Mouse (Mus musculus): ENCODE data around the gene Atp2b2.
"Not testable (repeated sequence)": the region's sequence is repeated elsewhere in the genome, so short reads cannot be mapped to it uniquely, and the experiment has no call there.

Atp2b2 gene

DNA sequence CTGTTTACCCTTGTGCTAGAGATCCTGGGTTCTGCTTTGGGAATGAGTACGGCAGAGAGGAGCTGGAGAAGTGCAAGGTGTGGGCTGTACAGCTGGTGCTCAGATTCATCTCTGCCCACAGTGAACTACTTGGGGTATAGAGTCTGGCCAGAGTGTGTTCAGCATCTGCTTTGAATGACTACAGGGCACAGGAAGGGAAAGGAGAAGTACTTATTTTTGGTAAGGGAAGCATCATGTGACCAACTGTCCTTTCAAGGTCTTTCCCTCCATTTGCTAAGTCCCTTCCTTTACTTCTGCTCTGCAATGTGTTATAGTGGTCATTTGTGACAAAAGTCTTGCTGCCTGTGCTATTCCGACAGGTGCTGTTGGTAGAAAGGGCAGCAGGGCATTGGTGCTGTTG lies 328.1 kb downstream of the Atp2b2 start:
- CTCF ChIA-PET: interaction anchor here (1.1 kb wide), 1 partner anchor 19 kb away, joined by 3 read pairs; no protein-coding TSS in a partner anchor

DNA sequence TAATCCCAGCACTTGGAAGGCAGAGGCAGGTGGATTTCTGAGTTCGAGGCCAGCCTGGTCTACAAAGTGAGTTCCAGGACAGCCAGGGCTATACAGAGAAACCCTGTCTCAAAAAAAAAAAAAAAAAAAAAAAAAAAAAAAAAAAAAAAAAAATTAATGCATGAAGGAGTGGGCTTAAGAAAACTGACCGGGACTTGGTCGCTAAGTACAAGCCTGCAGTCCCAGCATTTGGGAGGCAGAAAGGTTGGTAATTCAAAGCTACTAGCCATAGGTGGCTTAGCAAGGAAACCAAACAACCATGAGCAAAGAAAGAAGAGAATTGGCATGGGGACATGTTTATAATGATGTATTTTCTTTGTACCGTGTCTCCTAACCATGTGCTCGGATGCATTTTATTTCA lies 329.0 kb downstream of the Atp2b2 start:
- CTCF ChIA-PET: not testable (repeated sequence)

DNA sequence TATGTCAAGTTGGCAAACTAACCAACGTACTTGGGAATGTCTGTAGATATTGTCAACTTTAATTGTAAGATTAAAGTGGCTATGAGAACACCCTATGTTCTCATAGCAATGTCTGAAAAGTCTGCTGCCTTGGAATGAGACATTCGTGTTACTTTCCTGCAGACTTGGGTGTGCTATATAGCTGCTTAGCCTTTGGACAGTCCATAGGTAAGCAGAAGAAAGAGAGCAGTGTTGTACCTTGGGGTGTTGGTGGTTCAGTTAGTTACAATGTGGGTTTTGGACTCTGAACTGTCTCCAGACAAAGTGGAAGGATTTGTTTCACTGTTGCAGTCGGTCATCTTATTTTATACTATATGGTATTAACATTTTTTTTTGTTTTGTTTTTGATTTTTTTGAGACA lies 329.7 kb downstream of the Atp2b2 start:
- CTCF ChIA-PET: interaction anchor here (0.6 kb wide), 2 partner anchors 76 to 485 kb away, joined by 3 to 5 read pairs; no protein-coding TSS in a partner anchor

GRCm38 (mm10) chr6:113697222-113698205 lies 344.9 kb downstream of the Atp2b2 start:
- CTCF ChIA-PET: interaction anchor here (0.7 to 0.8 kb wide), 2 partner anchors 35 to 90 kb away, joined by 3 to 5 read pairs; no protein-coding TSS in a partner anchor

DNA sequence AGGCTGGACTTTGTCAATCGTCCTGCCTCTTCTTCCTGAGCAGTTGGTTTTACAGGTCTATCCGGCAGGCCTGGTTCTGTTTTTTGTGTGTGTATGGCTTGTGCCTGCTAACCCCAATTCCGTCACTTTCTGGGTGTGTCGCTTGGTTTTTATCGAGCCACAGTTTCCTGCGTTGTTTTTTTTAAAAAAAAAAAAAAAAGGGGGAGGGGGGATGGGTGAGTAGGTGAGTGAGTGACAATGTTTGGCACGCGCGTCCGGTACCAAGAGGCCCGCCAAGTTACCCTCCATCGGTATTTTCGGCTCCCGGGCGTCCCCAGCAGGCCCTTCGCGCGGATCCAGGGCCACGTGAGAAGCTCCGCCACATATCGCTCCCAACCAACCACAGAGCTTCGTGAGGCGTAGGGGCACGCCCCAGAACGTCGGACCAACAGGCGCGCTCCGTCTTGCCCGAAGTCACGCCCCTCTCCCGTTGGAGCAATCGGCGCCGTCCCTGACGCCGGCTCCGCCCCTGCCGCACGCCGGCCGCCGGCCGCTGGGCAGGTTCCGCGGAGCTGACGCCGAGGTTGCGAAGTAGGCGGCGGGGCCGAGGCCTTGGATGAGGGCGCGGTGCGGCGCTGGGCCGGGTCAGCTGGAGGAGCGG lies 345.7 kb downstream of the Atp2b2 start, which contains the start of gene Tatdn2:
Gene Tatdn2, plus strand, starts transcription at position 469 of the 640 bp plus-strand sequence.
- CTCF ChIA-PET: interaction anchor here (0.7 to 0.8 kb wide), 2 partner anchors 16 to 91 kb away, joined by 4 to 5 read pairs; no protein-coding TSS in a partner anchor

GRCm38 (mm10) chr6:113695766-113696355 lies 346.6 kb downstream of the Atp2b2 start:
- CTCF ChIA-PET: interaction anchor here (0.7 to 0.8 kb wide), 2 partner anchors 15 to 41 kb away, joined by 3 to 4 read pairs; no protein-coding TSS in a partner anchor

DNA sequence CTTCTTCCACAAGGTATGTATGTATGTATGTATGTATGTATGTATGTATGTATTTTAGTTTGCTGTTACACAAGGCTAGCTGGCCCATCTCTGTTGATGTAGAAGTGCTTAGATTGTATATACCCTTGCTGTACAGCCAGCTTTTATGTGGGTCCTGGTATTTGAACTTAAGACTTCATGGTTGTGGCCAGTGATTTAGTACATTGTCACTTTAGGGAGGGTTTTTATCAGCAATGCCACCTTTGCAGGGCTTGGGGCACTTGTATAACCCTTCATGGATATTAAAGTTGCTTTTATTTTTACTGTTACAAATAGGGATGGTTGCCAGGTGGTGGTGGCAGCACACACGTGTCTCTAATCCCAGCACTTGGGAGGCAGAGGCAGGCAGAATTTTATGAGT lies 347.2 kb downstream of the Atp2b2 start:
- CTCF ChIA-PET: interaction anchor here (0.7 kb wide), 1 partner anchor 19 kb away, joined by 3 read pairs; no protein-coding TSS in a partner anchor

Data from spleen, embryonic (tissue).